In the genomic region with DNA sequence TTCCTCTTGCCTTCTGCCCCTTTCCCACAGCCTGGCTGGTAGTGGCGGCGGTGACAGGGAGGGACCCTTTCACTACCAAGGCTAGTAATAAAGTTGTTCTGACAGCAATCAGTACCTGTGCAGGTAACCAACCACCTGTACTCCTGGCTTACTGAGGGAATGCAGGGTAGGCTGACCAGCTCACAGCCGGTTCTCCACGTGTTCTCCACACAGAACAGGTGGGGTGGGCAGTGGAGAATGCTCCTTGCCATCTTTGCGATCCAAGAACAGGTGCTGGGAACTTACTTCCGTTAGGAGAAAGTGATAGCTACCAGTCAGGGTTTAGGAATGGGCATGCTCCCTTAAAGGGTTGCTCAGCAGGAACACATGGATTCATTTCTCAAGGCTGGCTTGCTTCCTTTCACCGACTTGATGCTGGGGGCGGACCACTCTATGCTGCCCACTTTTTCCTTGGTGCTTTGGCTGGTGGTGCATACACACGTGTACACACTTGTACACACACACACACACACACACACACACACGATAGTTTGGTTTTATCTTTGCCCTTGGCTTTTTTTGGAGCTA, we compare ENCODE assay signal across 8 mouse cellular contexts. TPM values are rescaled to one million over a fixed set of nuclear protein-coding genes. Genes with fewer than 3 reads are reported as not detected.
DNase-seq lines count a peak whose midpoint lies in the region; ATAC-seq lines count a peak whose summit lies in the region.

No protein-coding gene starts in this region.

- H3K9ac ChIP-seq in kidney, embryonic 16.5 days (replicated peaks; ENCODE audit: low read length) = peak overlapping the region; percentile 81
- H3K9ac ChIP-seq in hindbrain, embryonic 11.5 days (ENCODE audit: low read depth, low read length) = peak overlapping the region; percentile 76
- peak overlapping the region; percentile 51 for H3K9ac ChIP-seq in liver, embryonic 16.5 days (ENCODE audit: low read depth, low read length)

- H3K4me3 ChIP-seq in kidney, embryonic 16.5 days (ENCODE audit: low read length) = peak overlapping the region; percentile 74
- H3K4me3 ChIP-seq in hindbrain, embryonic 11.5 days (ENCODE audit: low read depth, low read length) = peak overlapping the region; percentile 68
- peak overlapping the region; percentile 64 for H3K4me3 ChIP-seq in liver, embryonic 16.5 days (ENCODE audit: low read depth, low read length)

- peak overlapping the region; percentile 90 for H3K4me2 ChIP-seq in kidney, embryonic 16.5 days (replicated peaks; ENCODE audit: low read depth, low read length)
- H3K4me2 ChIP-seq in hindbrain, embryonic 11.5 days (replicated peaks; ENCODE audit: low read depth, low read length) = peak overlapping the region; percentile 81
- peak overlapping the region; percentile 88 for H3K4me2 ChIP-seq in liver, embryonic 16.5 days (ENCODE audit: low read depth, low read length)

- no peaks in the 10 kb centered on the region for H3K36me3 ChIP-seq in kidney, embryonic 16.5 days (ENCODE audit: insufficient read depth, low read length)
- no peaks in the 10 kb centered on the region for H3K36me3 ChIP-seq in hindbrain, embryonic 11.5 days (ENCODE audit: control insufficient read depth, insufficient read depth, low read length)
- H3K36me3 ChIP-seq in liver, embryonic 16.5 days (ENCODE audit: control insufficient read depth, insufficient read depth) = no peaks in the 10 kb centered on the region

- 11% methylated on average over 10 of the region's 10 CpGs for WGBS in kidney, embryonic 16.5 days
- WGBS in hindbrain, embryonic 11.5 days = 14% methylated on average over 10 of the region's 10 CpGs
- 4% methylated on average over 10 of the region's 10 CpGs for WGBS in liver, embryonic 16.5 days (ENCODE audit: insufficient replicate concordance)

- H3K9me3 ChIP-seq in kidney, embryonic 16.5 days (ENCODE audit: low read length) = no peaks in the 10 kb centered on the region
- no peaks in the 10 kb centered on the region for H3K9me3 ChIP-seq in hindbrain, embryonic 11.5 days (ENCODE audit: control insufficient read depth, low read length)
- H3K9me3 ChIP-seq in liver, embryonic 16.5 days (replicated peaks; ENCODE audit: control insufficient read depth, low read length) = no peaks in the 10 kb centered on the region

- DNase-seq in kidney, adult 18-20 months = no peak
- DNase-seq in brain, adult 2 months (ENCODE audit: low read depth, low spot score) = peak; percentile 50
- DNase-seq in hindbrain, embryonic 11.5 days (ENCODE audit: low spot score) = peak; percentile 49
- DNase-seq in thymus, postnatal 10 days (ENCODE audit: low spot score in 2 of 2) = no peak
- no peak for DNase-seq in urinary bladder, postnatal 4 days (ENCODE audit: low spot score in 2 of 2)
- no peak for DNase-seq in cerebellum, postnatal 25 days

- H3K27me3 ChIP-seq in kidney, embryonic 16.5 days (ENCODE audit: insufficient read depth, low read length) = 0 out of 2 replicates have a peak, but pooled peaks cover 8% of the 10 kb centered on the region
- no peaks in the 10 kb centered on the region for H3K27me3 ChIP-seq in hindbrain, embryonic 11.5 days (ENCODE audit: control insufficient read depth, insufficient read depth, low read length)
- peaks cover 19% of the 10 kb centered on the region for H3K27me3 ChIP-seq in liver, embryonic 16.5 days (ENCODE audit: control insufficient read depth, insufficient read depth, low read depth, low read length)

- ATAC-seq in kidney, embryonic 16.5 days (ENCODE audit: low FRiP score, low TSS enrichment) = peak; percentile 26; the same call in 1 of the 2 replicates
- ATAC-seq in hindbrain, embryonic 11.5 days (ENCODE audit: low FRiP score) = peak; percentile 2; the same call in 1 of the 2 replicates
- ATAC-seq in liver, embryonic 16.5 days (ENCODE audit: low read depth) = no peak

- no peak overlapping the region; the same call in 1 of the 2 replicates for H3K27ac ChIP-seq in kidney, embryonic 16.5 days (ENCODE audit: low read length)
- peak overlapping the region; percentile 76 for H3K27ac ChIP-seq in hindbrain, embryonic 11.5 days (ENCODE audit: low read depth, low read length)
- no peak overlapping the region for H3K27ac ChIP-seq in liver, embryonic 16.5 days (ENCODE audit: low read length)

- peaks cover 9% of the 10 kb centered on the region; the same call in 1 of the 2 replicates for H3K4me1 ChIP-seq in kidney, embryonic 16.5 days (ENCODE audit: insufficient read depth, low read length)
- H3K4me1 ChIP-seq in hindbrain, embryonic 11.5 days (replicated peaks; ENCODE audit: control insufficient read depth, insufficient read depth, low read length) = no peaks in the 10 kb centered on the region
- no peaks in the 10 kb centered on the region; the same call in 1 of the 2 replicates for H3K4me1 ChIP-seq in liver, embryonic 16.5 days (ENCODE audit: control insufficient read depth, low read depth, low read length)

RNA-seq across cellular contexts. Expression of a gene that starts 0.9 kb away (rescaled TPM):
- 0.66 and 1.0 TPM in 2 replicates for polyA plus RNA-seq in kidney, embryonic 16.5 days (2015; fragmentation: Nextera tagmentation; extraction: Ambion mirVana)
- polyA plus RNA-seq in hindbrain, embryonic 11.5 days (2014; fragmentation: Nextera tagmentation; extraction: Ambion mirVana) = 2.3 and 2.5 TPM in 2 replicates
- 0.34 and 0.40 TPM in 2 replicates for polyA plus RNA-seq in liver, embryonic 16.5 days (2015; fragmentation: Nextera tagmentation; extraction: Ambion mirVana)

Comparison
In these comparisons a context has a peak if more than half of its experiments do, and no peak if none do; other contexts are left out.
1. DNase-seq: peak in brain, adult 2 months (single experiment) and hindbrain, embryonic 11.5 days (single experiment); none in kidney, adult 18-20 months (single experiment), thymus, postnatal 10 days (0 of 2), urinary bladder, postnatal 4 days (0 of 2) and cerebellum, postnatal 25 days (0 of 2).
2. Peak in every context shown above with its lines, with median percentiles within 50 percentile points of each other: H3K4me2 ChIP-seq, H3K4me3 ChIP-seq and H3K9ac ChIP-seq.